Mouse (Mus musculus): Measurements from ENCODE around the gene Syt14. TPM values are rescaled to one million over a fixed set of nuclear protein-coding genes. Genes with fewer than 3 reads are reported as not detected.

Syt14 gene
- 10 to 100 TPM; 23.4 to 24.2 TPM for total RNA-seq (2021)

GRCm38 (mm10) chr1:193035371-193036238 lies at the start of gene Syt14:
Syt14 (minus strand) TSS chr1:193035775.
- intact Hi-C loops (cut with DNase I): no loop called here
- DNase-seq (ENCODE audit: extremely low spot score in 1 of 2, low spot score in 2 of 2): peak; percentile 48 to 78

- DNase-seq (ENCODE audit: extremely low spot score in 1 of 2, low spot score in 2 of 2): no peak
- intact Hi-C loops (cut with DNase I): no loop called here
Observed at GRCm38 (mm10) chr1:193084016-193084415, 48.4 kb upstream of the Syt14 start.

- intact Hi-C loops (cut with DNase I): no loop called here
- DNase-seq (ENCODE audit: extremely low spot score in 1 of 2, low spot score in 2 of 2): no peak
Observed at GRCm38 (mm10) chr1:193083051-193083450, 47.5 kb upstream of the Syt14 start.

- DNase-seq (ENCODE audit: extremely low spot score in 1 of 2, low spot score in 2 of 2): no peak
- intact Hi-C loops (cut with DNase I): no loop called here
Observed at GRCm38 (mm10) chr1:193082311-193082921, 46.8 kb upstream of the Syt14 start.

- intact Hi-C loops (cut with DNase I): no loop called here
- no peak for DNase-seq (ENCODE audit: extremely low spot score in 1 of 2, low spot score in 2 of 2)
Observed at GRCm38 (mm10) chr1:193062618-193063017, 27.0 kb upstream of the Syt14 start.

- intact Hi-C loops (cut with DNase I): no loop called here
Observed at GRCm38 (mm10) chr1:193060167-193060566, 24.6 kb upstream of the Syt14 start.

GRCm38 (mm10) chr1:193059596-193059995 lies 24.0 kb upstream of the Syt14 start:
- intact Hi-C loops (cut with DNase I): no loop called here
- peak in 1 of 2 experiments; percentile 36 for DNase-seq (ENCODE audit: extremely low spot score in 1 of 2, low spot score in 2 of 2)

More at GRCm38 (mm10) chr1:193060167-193060566, 24.6 kb upstream of the Syt14 start:
- DNase-seq (ENCODE audit: extremely low spot score in 1 of 2, low spot score in 2 of 2): no peak

GRCm38 (mm10) chr1:193054401-193054800 lies 18.8 kb upstream of the Syt14 start:
- no peak for DNase-seq (ENCODE audit: extremely low spot score in 1 of 2, low spot score in 2 of 2)
- intact Hi-C loops (cut with DNase I): no loop called here

- no peak for DNase-seq (ENCODE audit: extremely low spot score in 1 of 2, low spot score in 2 of 2)
- intact Hi-C loops (cut with DNase I): no loop called here
Observed at GRCm38 (mm10) chr1:193053065-193053464, 17.5 kb upstream of the Syt14 start.

- intact Hi-C loops (cut with DNase I): loop anchor here (5.0 kb wide), 1 partner anchor 40 kb away; no protein-coding TSS in a partner anchor
- no peak for DNase-seq (ENCODE audit: extremely low spot score in 1 of 2, low spot score in 2 of 2)
Observed at GRCm38 (mm10) chr1:193047616-193048015, 12.0 kb upstream of the Syt14 start.

- intact Hi-C loops (cut with DNase I): no loop called here
- no peak for DNase-seq (ENCODE audit: extremely low spot score in 1 of 2, low spot score in 2 of 2)
Observed at GRCm38 (mm10) chr1:193042760-193043295, 7.3 kb upstream of the Syt14 start.

- intact Hi-C loops (cut with DNase I): no loop called here
- DNase-seq (ENCODE audit: extremely low spot score in 1 of 2, low spot score in 2 of 2): no peak
Observed at GRCm38 (mm10) chr1:193034951-193035370, 614 bp downstream of the Syt14 start.

- intact Hi-C loops (cut with DNase I): no loop called here
- DNase-seq (ENCODE audit: extremely low spot score in 1 of 2, low spot score in 2 of 2): no peak
Observed at GRCm38 (mm10) chr1:193024311-193024710, 11.3 kb downstream of the Syt14 start.

GRCm38 (mm10) chr1:193012351-193012750 lies 23.2 kb downstream of the Syt14 start:
- intact Hi-C loops (cut with DNase I): no loop called here
- no peak for DNase-seq (ENCODE audit: extremely low spot score in 1 of 2, low spot score in 2 of 2)

- no peak for DNase-seq (ENCODE audit: extremely low spot score in 1 of 2, low spot score in 2 of 2)
Observed at GRCm38 (mm10) chr1:193011000-193011769, 24.4 kb downstream of the Syt14 start.

GRCm38 (mm10) chr1:193004581-193004980 lies 31.0 kb downstream of the Syt14 start:
- intact Hi-C loops (cut with DNase I): loop anchor here (5.0 kb wide), 2 partner anchors 108 to 123 kb away; no protein-coding TSS in a partner anchor
- no peak for DNase-seq (ENCODE audit: extremely low spot score in 1 of 2, low spot score in 2 of 2)

More at GRCm38 (mm10) chr1:193011000-193011769, 24.4 kb downstream of the Syt14 start:
- intact Hi-C loops (cut with DNase I): no loop called here

- intact Hi-C loops (cut with DNase I): loop anchor here (5.0 kb wide), 2 partner anchors 108 to 123 kb away; no protein-coding TSS in a partner anchor
- peak in 1 of 2 experiments; percentile 52 for DNase-seq (ENCODE audit: extremely low spot score in 1 of 2, low spot score in 2 of 2)
Observed at GRCm38 (mm10) chr1:193003953-193004352, 31.6 kb downstream of the Syt14 start.

- intact Hi-C loops (cut with DNase I): loop anchor here (5.0 kb wide), 2 partner anchors 110 to 125 kb away; no protein-coding TSS in a partner anchor
- no peak for DNase-seq (ENCODE audit: extremely low spot score in 1 of 2, low spot score in 2 of 2)
Observed at GRCm38 (mm10) chr1:193002307-193002706, 33.3 kb downstream of the Syt14 start.

- no peak for DNase-seq (ENCODE audit: extremely low spot score in 1 of 2, low spot score in 2 of 2)
- intact Hi-C loops (cut with DNase I): loop anchor here (5.0 kb wide), 2 partner anchors 111 to 126 kb away; no protein-coding TSS in a partner anchor
Observed at GRCm38 (mm10) chr1:193001587-193001986, 34.0 kb downstream of the Syt14 start.

Data from left cerebral cortex, postnatal 10 days (tissue).